Mouse (Mus musculus) adrenal gland, adult 18-20 months (tissue): ENCODE measurements around the gene 9630041A04Rik. TPM values are rescaled to one million over a fixed set of nuclear protein-coding genes. Genes with fewer than 3 reads are reported as not detected.

Experiments used
- DNase-seq, 2 experiments: peaks; one replicate each; pipeline ENCODE4 v3.0.0; 2021 to 2022; ENCODE audit warnings: low spot score in 2 of 2
- long read RNA-seq, 2 experiments: library from polyadenylated mRNA; stranded (forward); transcript quantifications; one replicate each; pipeline ENCODE4 v2.0.0; 2021
- total RNA-seq, 2 experiments: library from RNA; stranded (reverse); gene quantifications; 1 replicate in 1 of 2; 2 replicates in 1 of 2; pipeline ENCODE4 v1.2.3; 2021

Gene 9630041A04Rik
- not detected for total RNA-seq
- long read RNA-seq, experiment 1, result 0 reads
- long read RNA-seq, experiment 2, result 0 reads

GRCm38 (mm10) chr9:101861596-101862471 is at the start of gene 9630041A04Rik:
9630041A04Rik (plus strand) TSS chr9:101861841.
- no peak for DNase-seq

- DNase-seq, result no peak
Observed at GRCm38 (mm10) chr9:101823896-101824295, 37.7 kb upstream of the 9630041A04Rik start.

DNA sequence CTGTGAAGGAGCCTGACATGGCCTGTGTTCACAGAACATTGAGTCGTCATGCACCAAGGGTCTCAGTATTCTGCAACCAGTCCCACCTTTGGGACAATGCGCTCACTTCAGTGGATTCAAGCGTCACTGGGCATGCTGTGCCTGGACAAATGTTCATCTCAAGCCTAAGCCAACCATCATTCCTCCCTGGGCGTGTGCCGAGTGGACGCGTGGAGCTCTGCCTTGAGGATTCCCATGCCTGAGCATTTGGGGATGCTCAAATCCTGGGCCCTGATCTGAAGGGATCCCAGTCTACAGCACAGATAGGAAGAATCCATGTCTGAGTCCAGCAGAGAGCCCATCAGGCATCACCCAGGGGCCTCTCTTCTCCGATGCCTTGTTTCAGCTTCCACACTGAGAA is 36.0 kb upstream of the 9630041A04Rik start:
- no peak for DNase-seq

DNA sequence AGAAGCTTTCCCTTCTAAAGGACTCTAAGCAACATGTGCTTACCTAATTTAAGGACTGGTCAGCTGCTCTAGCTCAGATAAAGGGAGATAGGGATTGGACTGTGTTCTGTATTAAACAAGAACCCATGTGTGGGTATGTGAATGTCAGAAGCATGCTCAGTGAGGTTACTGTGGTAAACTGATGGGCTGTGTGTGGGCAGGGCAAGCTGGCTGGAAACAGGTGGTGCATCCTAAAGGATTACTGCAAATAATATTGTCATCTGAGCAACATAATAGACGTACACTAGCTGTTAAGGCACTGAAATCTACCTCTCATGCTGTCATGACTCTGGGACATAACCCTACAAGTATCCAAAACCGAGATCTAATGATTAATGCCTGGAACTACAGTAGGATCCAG is 28.0 kb upstream of the 9630041A04Rik start:
- no peak for DNase-seq

DNA sequence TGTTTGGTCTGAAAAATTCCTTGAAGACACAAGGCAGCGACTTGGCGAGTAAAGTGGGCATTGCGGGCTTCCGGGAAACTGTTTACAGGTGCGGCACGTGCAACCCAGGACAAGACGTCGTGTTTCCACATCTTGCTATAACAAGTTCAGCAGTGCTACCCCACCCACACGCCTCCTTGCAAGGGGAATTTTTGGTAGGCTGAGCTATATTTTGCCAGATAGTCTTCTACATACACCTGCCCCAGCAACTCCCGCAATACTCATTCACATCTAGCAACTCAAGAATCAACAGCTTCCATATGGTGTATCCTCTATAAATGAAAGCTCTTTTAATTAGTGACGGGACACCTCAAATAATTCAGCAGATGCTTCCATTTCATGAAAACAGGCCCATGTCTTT is 20.5 kb upstream of the 9630041A04Rik start:
- no peak for DNase-seq

DNA sequence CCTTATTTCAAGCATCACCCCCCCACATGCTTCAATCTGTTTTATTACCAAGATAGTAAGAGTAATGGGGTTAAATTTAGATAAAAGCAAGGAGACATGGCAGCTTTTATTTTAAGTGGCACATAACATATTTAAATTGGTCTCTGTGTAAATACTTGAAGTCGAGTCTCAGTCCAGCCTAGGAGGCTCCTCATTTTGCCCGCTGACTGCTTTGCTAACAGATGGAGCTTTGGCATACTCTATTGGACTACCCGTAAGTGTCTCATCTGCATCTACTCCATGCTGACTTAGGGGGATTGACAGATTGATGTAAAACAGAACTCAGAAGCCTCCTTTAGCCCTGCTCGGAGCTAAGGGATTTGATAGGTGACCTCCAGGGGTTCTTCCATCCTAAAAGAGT is 17.7 kb upstream of the 9630041A04Rik start:
- no peak for DNase-seq

- no peak for DNase-seq
Observed at GRCm38 (mm10) chr9:101845691-101846090, 15.9 kb upstream of the 9630041A04Rik start.

GRCm38 (mm10) chr9:101862481-101863065 is 932 bp downstream of the 9630041A04Rik start:
- no peak for DNase-seq

DNA sequence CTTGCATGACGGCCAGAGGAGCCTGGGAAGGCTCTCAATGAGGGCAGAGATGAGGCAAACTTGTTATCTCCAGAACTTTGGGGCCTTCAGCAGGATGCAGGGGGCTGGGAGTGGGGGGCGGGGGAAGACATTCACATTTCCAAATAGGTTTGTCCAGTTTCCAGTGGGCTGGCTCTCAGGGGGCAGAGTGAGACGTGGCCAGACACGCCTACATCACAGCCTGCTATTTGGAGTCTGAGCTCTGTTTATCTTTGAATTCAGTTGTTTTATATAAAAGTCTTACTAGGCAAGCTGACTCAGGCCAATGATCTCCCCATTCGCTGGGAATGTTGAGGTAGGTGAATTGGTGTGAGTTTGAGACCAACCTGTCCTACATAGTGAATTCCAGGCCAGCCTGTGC is 1.5 kb downstream of the 9630041A04Rik start:
- DNase-seq, result no peak

- DNase-seq, result no peak
Observed at GRCm38 (mm10) chr9:101868593-101868992, 7.0 kb downstream of the 9630041A04Rik start.

- DNase-seq, result no peak
Observed at GRCm38 (mm10) chr9:101870034-101870433, 8.4 kb downstream of the 9630041A04Rik start.

DNA sequence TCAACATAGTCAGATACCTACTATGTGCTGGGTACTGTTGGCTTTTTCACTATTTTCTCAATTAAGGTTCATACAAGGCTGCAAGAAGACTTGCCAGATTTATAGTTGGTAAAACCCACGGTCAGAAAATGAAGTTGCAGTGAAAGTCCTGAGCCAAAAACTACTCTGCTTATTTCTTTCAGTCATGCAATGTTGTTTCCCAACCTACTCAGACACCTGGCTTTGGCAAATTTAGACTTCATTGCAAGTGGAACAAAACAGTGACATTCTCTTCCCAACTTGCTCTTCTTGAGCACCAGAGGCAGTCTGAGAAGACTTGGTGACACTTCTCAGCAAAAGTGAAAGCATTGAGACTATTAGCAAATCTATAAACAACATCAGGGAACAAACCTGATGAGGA is 13.7 kb downstream of the 9630041A04Rik start:
- DNase-seq, result no peak

DNA sequence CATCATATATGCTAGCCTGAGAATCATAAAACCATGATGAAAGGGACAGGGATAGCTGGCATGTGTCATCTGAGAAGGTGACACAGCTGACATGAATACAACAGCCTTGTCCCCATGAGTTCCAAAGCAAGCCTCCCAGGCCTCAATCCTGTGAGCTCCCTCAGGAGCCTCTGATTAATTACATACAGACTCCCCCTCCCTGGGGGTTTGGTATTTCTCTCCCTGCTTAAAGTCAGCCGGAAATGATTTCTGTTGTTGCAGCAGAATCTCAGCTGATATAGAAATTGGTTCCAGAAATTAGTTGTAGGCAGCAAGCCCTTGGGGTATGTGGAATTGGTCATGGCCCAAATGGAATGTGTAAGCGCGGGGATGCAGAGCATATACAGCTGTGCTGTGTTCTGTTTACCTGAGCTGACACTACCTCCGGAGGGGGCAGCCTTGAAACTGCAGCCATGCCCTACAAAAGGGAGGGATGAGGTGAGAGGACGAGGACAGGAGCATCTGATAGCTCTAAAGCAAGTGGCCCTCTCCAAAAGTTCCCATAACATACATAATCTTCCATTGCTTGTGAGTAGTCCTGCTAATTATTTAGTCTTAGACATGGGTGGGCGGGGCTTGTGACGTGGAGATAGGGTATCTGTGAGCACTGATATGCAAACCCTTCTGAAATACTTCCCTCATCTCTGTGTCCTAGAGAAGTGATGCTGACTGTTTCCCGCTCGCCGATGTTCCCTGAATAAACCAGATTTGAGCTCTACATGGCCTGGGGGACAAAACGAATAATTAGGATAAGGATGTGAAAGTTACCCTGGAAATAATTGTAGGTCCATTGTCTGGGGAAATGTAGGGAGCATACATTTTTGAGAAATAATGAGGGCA is 15.7 kb downstream of the 9630041A04Rik start:
- no peak for DNase-seq

DNA sequence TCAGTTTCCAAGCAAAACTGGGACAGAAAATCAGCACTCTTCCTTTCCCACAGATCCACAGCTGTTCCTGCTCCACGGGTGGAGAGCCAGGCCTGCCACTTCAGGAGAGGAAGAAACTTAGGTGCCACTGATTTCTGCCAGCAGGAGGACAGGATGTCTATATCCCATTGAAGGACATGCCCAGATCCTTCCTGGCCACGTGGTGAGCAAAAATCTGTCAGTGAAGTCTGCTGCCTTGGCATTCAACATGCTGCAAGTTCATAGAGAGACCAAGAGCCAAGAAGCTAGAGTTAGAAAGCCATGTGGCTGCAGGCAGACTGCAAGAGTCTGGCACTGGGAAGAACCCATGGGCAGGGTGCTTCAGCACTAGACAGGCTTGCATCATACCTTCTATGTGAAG is 21.7 kb downstream of the 9630041A04Rik start:
- DNase-seq, result no peak

GRCm38 (mm10) chr9:101897851-101898250 is 36.2 kb downstream of the 9630041A04Rik start:
- DNase-seq, result no peak

DNA sequence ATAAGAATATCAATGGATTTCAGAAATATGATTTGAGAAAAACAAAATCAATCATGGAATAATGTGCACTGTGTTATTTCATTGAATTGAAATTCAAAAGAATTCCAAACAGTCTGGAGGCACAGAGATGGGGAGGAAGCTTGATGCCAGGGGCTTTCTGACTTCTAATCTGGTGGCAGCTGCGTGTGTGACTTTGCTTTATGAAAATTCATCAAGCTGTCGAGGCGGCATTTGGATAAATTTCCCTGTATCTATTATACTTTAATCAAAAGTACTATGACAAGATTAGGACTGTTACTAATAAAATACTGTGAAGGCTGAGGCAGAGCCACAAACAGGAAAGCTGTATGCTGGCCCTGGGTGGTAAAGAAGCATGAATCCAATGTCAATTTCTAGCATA is 41.8 kb downstream of the 9630041A04Rik start:
- no peak for DNase-seq

- DNase-seq, result no peak
Observed at GRCm38 (mm10) chr9:101907747-101908255, 46.2 kb downstream of the 9630041A04Rik start.

DNA sequence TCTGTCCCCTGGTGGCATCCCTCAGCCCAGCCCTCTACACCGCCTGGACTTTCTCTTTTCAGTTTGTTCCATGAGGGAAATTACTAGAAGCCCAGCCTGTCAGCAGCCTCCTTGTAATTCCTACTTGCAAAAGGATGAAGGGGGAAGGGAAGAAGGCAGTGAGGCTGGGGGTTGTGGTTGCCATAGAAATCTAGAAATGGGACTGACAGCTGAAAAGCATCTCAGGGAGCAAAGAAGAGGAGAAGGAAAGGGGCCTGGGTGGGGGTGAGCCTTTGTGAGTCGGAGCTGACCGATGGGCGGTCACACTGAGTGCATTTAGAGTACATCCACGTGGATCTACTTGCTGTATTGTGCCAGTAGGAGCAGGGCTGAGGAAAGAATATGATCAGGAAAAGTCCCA is 47.2 kb downstream of the 9630041A04Rik start:
- DNase-seq, result no peak

DNA sequence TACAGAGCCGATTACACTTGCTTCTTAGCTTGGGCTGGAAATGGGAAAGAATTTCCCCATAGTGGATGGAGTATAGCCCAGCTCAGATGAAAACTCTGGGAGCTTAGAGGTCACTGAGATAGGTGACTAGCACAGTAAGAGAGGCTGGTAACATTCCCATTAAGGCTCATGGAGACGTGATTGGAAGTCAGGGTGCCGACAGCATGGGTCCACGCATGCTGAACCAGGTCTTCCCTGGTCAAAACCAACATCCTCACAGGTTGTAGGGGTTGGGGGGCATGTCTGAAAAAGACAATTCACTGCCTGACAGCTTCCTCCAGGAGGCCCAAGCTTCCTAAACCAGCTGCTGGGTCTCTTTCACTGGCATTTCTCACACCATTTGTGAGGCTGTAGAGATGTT is 47.9 kb downstream of the 9630041A04Rik start:
- no peak for DNase-seq

GRCm38 (mm10) chr9:101911176-101911866 is 49.7 kb downstream of the 9630041A04Rik start:
- no peak for DNase-seq

- DNase-seq, result no peak
Observed at GRCm38 (mm10) chr9:101915082-101915481, 53.4 kb downstream of the 9630041A04Rik start.
